Mouse (Mus musculus) neutrophil, adult 5-6 weeks (primary cell): ENCODE data around the gene Scarf2. TPM values are rescaled to one million over a fixed set of nuclear protein-coding genes. Genes with fewer than 3 reads are reported as not detected.

Source experiments
- ATAC-seq: fragments of 151-379, 151-347 bp; 2 replicates; pipeline ENCODE4 v1.8.0; 2017; ENCODE audit warnings: mild to moderate bottlenecking, moderate TSS enrichment; ENCODE audit not compliant: insufficient number of reproducible peaks, poor library complexity, low FRiP score, severe bottlenecking; ENCODE audit errors: extremely low read depth
- total RNA-seq: library from RNA; stranded (forward); fragments of 200-1000 nt; gene quantifications from 2 replicates; pipeline ENCODE4 v1.2.3, GENCODE M21; 2017

Scarf2 gene
- total RNA-seq, 1 experiment from 2014 or later: not detected

DNA sequence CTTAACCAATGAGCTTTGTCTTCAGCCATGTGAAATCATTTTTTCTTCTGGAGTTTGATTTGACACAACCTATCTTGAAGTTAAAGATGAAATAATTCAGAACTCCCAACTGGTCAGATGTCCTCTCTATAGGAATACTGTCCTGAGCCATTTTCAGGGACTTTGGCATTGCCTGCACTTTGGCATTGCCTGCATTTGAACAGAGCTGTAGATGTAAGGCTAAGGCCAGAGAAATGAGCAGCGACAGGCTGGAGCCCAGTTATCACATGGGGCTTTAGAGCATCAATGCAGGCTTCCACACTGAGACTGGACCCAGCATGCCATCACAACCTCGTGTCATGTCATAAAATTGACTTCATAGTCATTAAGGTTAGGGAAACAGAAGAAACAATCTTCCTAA, 56.2 kb downstream of the Scarf2 start:
- ATAC-seq: no peak

- no peak for ATAC-seq
These were observed 60.1 kb downstream of the Scarf2 start for GRCm38 (mm10) chr16:17857157-17857556.

Other genes with a start within 250 kb of the Scarf2 start
- not detected in 2 replicates for gene Lrrc74b, start 236.0 kb upstream of the Scarf2 start, total RNA-seq
- gene P2rx6, start 235.4 kb upstream of the Scarf2 start, total RNA-seq: not detected in 2 replicates
- 0.35 TPM in 1 of 2 replicates, not detected in the other for gene Slc7a4, start 214.1 kb upstream of the Scarf2 start, total RNA-seq
- 11.6 and 12.8 TPM in 2 replicates for gene Smpd4, start 177.9 kb upstream of the Scarf2 start, total RNA-seq
- gene Ccdc74a, start 150.8 kb upstream of the Scarf2 start, total RNA-seq: not detected in 2 replicates
- gene Med15, start 64.4 kb upstream of the Scarf2 start, total RNA-seq: 55.6 and 63.1 TPM in 2 replicates
- gene Klhl22, start 37.7 kb upstream of the Scarf2 start, total RNA-seq: 8.6 and 10.5 TPM in 2 replicates
- gene B830017H08Rik, start 35.8 kb downstream of the Scarf2 start, total RNA-seq: not detected in 2 replicates
- gene Car15, start 41.1 kb downstream of the Scarf2 start, total RNA-seq: 8.8 and 12.9 TPM in 2 replicates
- gene Gm20518, start 94.4 kb downstream of the Scarf2 start, total RNA-seq: 2.8 and 3.9 TPM in 2 replicates
- not detected in 2 replicates for gene Tssk1, start 96.9 kb downstream of the Scarf2 start, total RNA-seq
- 40.7 and 57.5 TPM in 2 replicates for gene Dgcr2, start 101.3 kb downstream of the Scarf2 start, total RNA-seq
- not detected in 2 replicates for gene Tssk2, start 101.4 kb downstream of the Scarf2 start, total RNA-seq
- 39.7 and 52.4 TPM in 2 replicates for gene Ess2, start 114.1 kb downstream of the Scarf2 start, total RNA-seq
- gene Gsc2, start 117.8 kb downstream of the Scarf2 start, total RNA-seq: not detected in 2 replicates
- 18.0 and 20.4 TPM in 2 replicates for gene Slc25a1, start 130.9 kb downstream of the Scarf2 start, total RNA-seq
- not detected in 2 replicates for gene Vpreb2, start 183.1 kb downstream of the Scarf2 start, total RNA-seq